Mouse (Mus musculus) frontal cortex, postnatal 14 days (tissue): Measurements from ENCODE around the gene Ifna7.

ENCODE experiments used
- DNase-seq, 2 experiments: peaks; one replicate each; pipeline ENCODE4 v3.0.0; 2022; ENCODE audit warnings: low spot score in 2 of 2

The Ifna7 gene

GRCm38 (mm10) chr4:88840058-88840457 is 24.0 kb downstream of the Ifna7 start:
- DNase-seq: no peak

GRCm38 (mm10) chr4:88841438-88841911 is 25.4 kb downstream of the Ifna7 start, which contains the start of gene Ifna4:
Ifna4 (plus strand) TSS chr4:88841861.
- no peak for DNase-seq

- no peak for DNase-seq
Observed at GRCm38 (mm10) chr4:88845334-88845733, 29.3 kb downstream of the Ifna7 start.

- DNase-seq: no peak
Observed at GRCm38 (mm10) chr4:88849698-88850097, 33.7 kb downstream of the Ifna7 start, which contains the start of gene Ifna1. Ifna1 (plus strand) TSS chr4:88850087.

- DNase-seq: no peak
Observed at GRCm38 (mm10) chr4:88851026-88851763, 35.2 kb downstream of the Ifna7 start.

- DNase-seq: no peak
Observed at GRCm38 (mm10) chr4:88859214-88859613, 43.2 kb downstream of the Ifna7 start.

GRCm38 (mm10) chr4:88863309-88863708 is 47.3 kb downstream of the Ifna7 start:
- DNase-seq: no peak

GRCm38 (mm10) chr4:88864599-88864998 is 48.6 kb downstream of the Ifna7 start:
- no peak for DNase-seq

GRCm38 (mm10) chr4:88865011-88865569 is 49.1 kb downstream of the Ifna7 start:
- DNase-seq: no peak
